Mouse (Mus musculus) left cerebral cortex, postnatal 10 days (tissue): ENCODE data around the gene Mpig6b. TPM values are rescaled to one million over a fixed set of nuclear protein-coding genes. Genes with fewer than 3 reads are reported as not detected.

Source experiments
- DNase-seq, 2 experiments: peaks; one replicate each; pipeline ENCODE4 v3.0.0; 2021 to 2022; ENCODE audit warnings: low spot score in 2 of 2, mixed read lengths in 1 of 2; ENCODE audit errors: extremely low spot score in 1 of 2
- intact Hi-C: fragments of 180-260 bp; cut with DNase I; formaldehyde crosslinking; loops from one replicate; pipeline ENCODE4 v1.15.1; 2025
- total RNA-seq, 2 experiments: library from RNA; stranded (reverse); gene quantifications; 2 replicates each; pipeline ENCODE4 v1.2.3; 2021

Mpig6b gene
- total RNA-seq, 2 experiments from 2014 or later: not detected

GRCm38 (mm10) chr17:35064951-35065947 lies 735 bp downstream of the Mpig6b start, which contains the start of gene Ly6g6c:
Gene Ly6g6c (plus strand): TSS chr17:35065388.
- intact Hi-C loops: no loop called here
- DNase-seq: peak in 1 of 2 experiments; percentile 59

GRCm38 (mm10) chr17:35064378-35064877 lies 1.6 kb downstream of the Mpig6b start:
- intact Hi-C loops: no loop called here
- no peak for DNase-seq

- intact Hi-C loops: no loop called here
Measured at GRCm38 (mm10) chr17:35063466-35063865, 2.5 kb downstream of the Mpig6b start.

GRCm38 (mm10) chr17:35061299-35061698 lies 4.7 kb downstream of the Mpig6b start:
- intact Hi-C loops: no loop called here
- no peak for DNase-seq

More at GRCm38 (mm10) chr17:35063466-35063865, 2.5 kb downstream of the Mpig6b start:
- no peak for DNase-seq

- intact Hi-C loops: no loop called here
- no peak for DNase-seq
Measured at GRCm38 (mm10) chr17:35060737-35061297, 5.2 kb downstream of the Mpig6b start.

GRCm38 (mm10) chr17:35060071-35060470 lies 5.9 kb downstream of the Mpig6b start:
- intact Hi-C loops: no loop called here
- no peak for DNase-seq

- intact Hi-C loops: loop anchor here (5.0 kb wide), 1 partner anchor 37 kb away; no protein-coding TSS in a partner anchor
- DNase-seq: peak; percentile 74 to 94
Measured at GRCm38 (mm10) chr17:35058911-35059892, 6.8 kb downstream of the Mpig6b start, which contains the start of gene Ddah2. Gene Ddah2 (plus strand): TSS chr17:35059035.

- no peak for DNase-seq
- intact Hi-C loops: loop anchor here (5.0 kb wide), 1 partner anchor 36 kb away; no protein-coding TSS in a partner anchor
Measured at GRCm38 (mm10) chr17:35058316-35058715, 7.7 kb downstream of the Mpig6b start.

GRCm38 (mm10) chr17:35057090-35057489 lies 8.9 kb downstream of the Mpig6b start:
- intact Hi-C loops: loop anchor here (5.0 kb wide), 1 partner anchor 35 kb away; no protein-coding TSS in a partner anchor
- DNase-seq: no peak

GRCm38 (mm10) chr17:35055691-35056495 lies 10.1 kb downstream of the Mpig6b start:
- no peak for DNase-seq
- intact Hi-C loops: loop anchor here (5.0 kb wide), 1 partner anchor 34 kb away; no protein-coding TSS in a partner anchor

- DNase-seq: no peak
- intact Hi-C loops: no loop called here
Measured at GRCm38 (mm10) chr17:35052271-35052798, 13.6 kb downstream of the Mpig6b start.

- DNase-seq: peak in 1 of 2 experiments; percentile 85
- intact Hi-C loops: no loop called here
Measured at GRCm38 (mm10) chr17:35051156-35052086, 14.6 kb downstream of the Mpig6b start.

- peak in 1 of 2 experiments; percentile 87 for DNase-seq
- intact Hi-C loops: no loop called here
Measured at GRCm38 (mm10) chr17:35050126-35050750, 15.7 kb downstream of the Mpig6b start.

GRCm38 (mm10) chr17:35049561-35050016 lies 16.4 kb downstream of the Mpig6b start, which contains the start of gene Clic1:
Gene Clic1 (plus strand): TSS chr17:35049966.
- intact Hi-C loops: no loop called here
- peak in 1 of 2 experiments; percentile 83 for DNase-seq

GRCm38 (mm10) chr17:35048932-35049440 lies 17.0 kb downstream of the Mpig6b start:
- intact Hi-C loops: no loop called here

More at GRCm38 (mm10) chr17:35048932-35049440, 17.0 kb downstream of the Mpig6b start:
- DNase-seq: no peak
